23 mouse cellular contexts compared by ENCODE assay signal in the genomic region with DNA sequence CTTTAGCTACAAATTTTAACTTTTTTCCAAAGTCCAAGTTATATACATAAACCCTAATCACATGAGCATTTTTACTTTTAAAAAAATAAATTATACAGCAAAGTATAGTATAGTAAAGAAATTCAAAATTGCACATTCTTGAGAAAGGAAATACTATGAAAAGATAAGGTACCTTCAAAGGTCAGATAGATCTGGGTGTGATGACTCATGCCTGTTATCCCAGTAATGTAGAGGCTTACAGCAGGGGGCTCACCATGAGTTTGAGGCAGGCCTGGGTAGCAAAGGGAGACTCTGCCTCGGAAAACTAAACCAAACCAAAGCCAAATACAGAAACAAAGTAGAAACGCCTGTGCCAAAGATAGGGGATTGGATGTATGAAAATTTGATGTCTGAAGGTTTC. TPM values are rescaled to one million over a fixed set of nuclear protein-coding genes. Genes with fewer than 3 reads are reported as not detected.
DNase-seq lines count a peak whose midpoint lies in the region; ATAC-seq and TF ChIP-seq lines count a peak whose summit lies in the region.
"Had no signal": no experiment of that assay in that cellular context is flagged by ENCODE, and none has a peak within 500 bp of the region (broad histone marks: within the 10 kb centered on the region; RNA-seq: fewer than 3 reads in every experiment).

No protein-coding gene starts in this region.

- 67% methylated on average over 2 of the region's 2 CpGs for WGBS in lung, postnatal 0 days

- no peak overlapping the region for H3K4me2 ChIP-seq in lung, postnatal 0 days (replicated peaks; ENCODE audit: low read depth, low read length)

- no peaks in the 10 kb centered on the region for H3K79me2 ChIP-seq in MEL (ENCODE audit: control insufficient read depth, insufficient read depth, low read length, poor library complexity)

- no peak for TF ChIP-seq POLR2A in MEL (IDR thresholded peaks at IDR 0.05; ENCODE audit: control insufficient read depth in 1 of 2, insufficient read depth in 1 of 2, low read depth in 1 of 2, low read length in 2 of 2, poor library complexity in 1 of 2)

- peak; percentile 53; the same call in 1 of the 2 replicates for ATAC-seq in lung, postnatal 0 days
- ATAC-seq: activated CD4-positive, CD25-positive, alpha-beta regulatory T cell, adult 4 months; CD4-positive, CD25-positive, alpha-beta regulatory T cell, adult 4 months; Patski had no signal

- DNase-seq in layer of hippocampus, adult 2 months (ENCODE audit: low spot score in 2 of 2): no peak
- no peak for DNase-seq in layer of hippocampus, postnatal 36 days
- no peak for DNase-seq in lung, postnatal 0 days (ENCODE audit: low spot score)
- no peak for DNase-seq in lung, postnatal 4 days
- peak; percentile 43 for DNase-seq in 416B (ENCODE audit: low read depth)
- peak; percentile 37 for DNase-seq in MEL (ENCODE audit: low read depth, low spot score)
- DNase-seq in right cerebral cortex, postnatal 4 days: no peak
- no peak for DNase-seq in natural killer cell, adult 2 months (ENCODE audit: low spot score in 2 of 2)
- DNase-seq: adrenal gland, adult 2 months; adrenal gland, adult 8-10 months; adrenal gland, postnatal 10 days; adrenal gland, postnatal 14 days; adrenal gland, postnatal 25 days; adrenal gland, postnatal 36 days; B cell, adult 2 months; cerebellum, adult 11 months; cerebellum, adult 11-12 months; cerebellum, adult 18-20 months had no signal

- no peak for TF ChIP-seq EP300 in lung, postnatal 0 days (IDR thresholded peaks at IDR 0.05)
- peak; percentile 14 to 56; a peak in 2 of 4 replicates for TF ChIP-seq EP300 in MEL (IDR thresholded peaks at IDR 0.05; ENCODE audit: low read depth in 1 of 2, low read length in 2 of 2)

- H3K27ac ChIP-seq in layer of hippocampus, adult 2 months: peak overlapping the region; percentile 58; the same call in 1 of the 2 replicates
- no peak overlapping the region for H3K27ac ChIP-seq in lung, postnatal 0 days (ENCODE audit: low read length)
- no peak overlapping the region; the same call in 1 of the 2 replicates for H3K27ac ChIP-seq in MEL (ENCODE audit: control insufficient read depth, low read depth, low read length)

- H3K27me3 ChIP-seq in lung, postnatal 0 days (replicated peaks; ENCODE audit: insufficient read depth, low read length): no peaks in the 10 kb centered on the region
- no peaks in the 10 kb centered on the region for H3K27me3 ChIP-seq in MEL (ENCODE audit: control insufficient read depth in 1 of 2, insufficient read depth in 2 of 2, low read length in 2 of 2)
- H3K27me3 ChIP-seq: CH12.LX, Patski had no signal

- TF ChIP-seq CTCF in layer of hippocampus, adult 2 months (conservative IDR thresholded peaks at IDR 0.05): no peak
- TF ChIP-seq CTCF in lung, postnatal 0 days (IDR thresholded peaks at IDR 0.05): no peak; the same call in 1 of the 2 replicates
- TF ChIP-seq CTCF in MEL (IDR thresholded peaks at IDR 0.05 in 2 of 3, conservative IDR thresholded peaks at IDR 0.05 in 1 of 3; ENCODE audit: control insufficient read depth in 1 of 3, insufficient read depth in 1 of 3, low read depth in 2 of 3, low read length in 3 of 3, poor library complexity in 1 of 3, severe bottlenecking in 1 of 3): no peak; a peak in 1 of 6 replicates

- TF ChIP-seq RAD21 in MEL (IDR thresholded peaks at IDR 0.05; ENCODE audit: low read depth, low read length): no peak

- no peaks in the 10 kb centered on the region for H3K9me3 ChIP-seq in lung, postnatal 0 days (ENCODE audit: low read length)
- no peaks in the 10 kb centered on the region for H3K9me3 ChIP-seq in MEL (replicated peaks; ENCODE audit: insufficient read depth, low read length)
- H3K9me3 ChIP-seq: G1E had no signal

- no peak overlapping the region for H3K9ac ChIP-seq in lung, postnatal 0 days (replicated peaks; ENCODE audit: low read depth)
- no peak overlapping the region for H3K9ac ChIP-seq in MEL (ENCODE audit: control insufficient read depth, low read depth, low read length, poor library complexity, severe bottlenecking)

- H3K4me3 ChIP-seq in layer of hippocampus, adult 2 months: no peak overlapping the region
- no peak overlapping the region for H3K4me3 ChIP-seq in lung, postnatal 0 days (ENCODE audit: low read depth, low read length)
- H3K4me3 ChIP-seq in MEL (ENCODE audit: control insufficient read depth in 1 of 2, insufficient read depth in 1 of 2, low read depth in 2 of 2, low read length in 2 of 2): no peak overlapping the region

- no peaks in the 10 kb centered on the region for H3K36me3 ChIP-seq in lung, postnatal 0 days (ENCODE audit: insufficient read depth, low read length)
- H3K36me3 ChIP-seq in MEL (ENCODE audit: control insufficient read depth in 1 of 2, insufficient read depth in 2 of 2, low read length in 2 of 2): peaks cover 0 to 11% of the 10 kb centered on the region in 2 experiments; a peak in 2 of 4 replicates

- no peaks in the 10 kb centered on the region for H3K4me1 ChIP-seq in lung, postnatal 0 days (ENCODE audit: insufficient read depth, low read depth, low read length)
- peaks cover 5 to 7% of the 10 kb centered on the region in 2 experiments for H3K4me1 ChIP-seq in MEL (ENCODE audit: control insufficient read depth in 1 of 2, insufficient read depth in 2 of 2, low read length in 2 of 2)

TF ChIP-seq in MEL, 35 proteins besides CTCF, POLR2A, EP300 and RAD21:
- TF ChIP-seq POLR2AphosphoS2 (IDR thresholded peaks at IDR 0.05; ENCODE audit: low read length): no peak
- TF ChIP-seq CHD2 (IDR thresholded peaks at IDR 0.05; ENCODE audit: low read length): no peak
- TF ChIP-seq USF1 (IDR thresholded peaks at IDR 0.05; ENCODE audit: low read depth, low read length): no peak
- TF ChIP-seq TBP (IDR thresholded peaks at IDR 0.05; ENCODE audit: low read depth, low read length): no peak
- TF ChIP-seq MXI1 (IDR thresholded peaks at IDR 0.05; ENCODE audit: low read depth, low read length): no peak
- peak; percentile 62; the same call in 1 of the 2 replicates for TF ChIP-seq GATA1 (IDR thresholded peaks at IDR 0.05; ENCODE audit: low read depth, low read length)
- no peak for TF ChIP-seq MAX (IDR thresholded peaks at IDR 0.05; ENCODE audit: low read length)
TF ChIP-seq in MEL: peak in this region for 1.

RNA-seq across cellular contexts. Expression of gene Myo5a, which starts 59.7 kb away (rescaled TPM):
- 100 to 1,000 TPM; 201 to 210 TPM for total RNA-seq in layer of hippocampus, adult 2 months (2021)
- 100 to 1,000 TPM; 189 to 191 TPM for total RNA-seq in layer of hippocampus, postnatal 36 days (2021)
- polyA plus RNA-seq in lung, postnatal 0 days (2015; fragmentation: Nextera tagmentation; extraction: Ambion mirVana): 3.2 and 3.6 TPM in 2 replicates
- total RNA-seq in MEL (2012; rRNA removed): 18.9 and 19.8 TPM in 2 replicates
- polyA plus RNA-seq in MEL (2012; ENCODE audit: insufficient read depth in 1 of 2, insufficient read length in 2 of 2, low read depth in 1 of 2, low replicate concordance in 2 of 2, missing spikeins in 1 of 2): 100 to 1,000 TPM in 1 of 2 experiments, 10 to 100 TPM in 1; 49.0 to 208 TPM

Comparison
In these comparisons a context has a peak if more than half of its experiments do, and no peak if none do; other contexts are left out.
1. DNase-seq: peak in 416B (single experiment) and MEL (single experiment); none in layer of hippocampus, adult 2 months (0 of 2), layer of hippocampus, postnatal 36 days (0 of 2), lung, postnatal 0 days (single experiment), lung, postnatal 4 days (0 of 2), right cerebral cortex, postnatal 4 days (single experiment) and natural killer cell, adult 2 months (0 of 2).